Mouse (Mus musculus) liver, embryonic 14.5 days (tissue): ENCODE measurements around the gene Pex14. TPM values are rescaled to one million over a fixed set of nuclear protein-coding genes. Genes with fewer than 3 reads are reported as not detected.

Experiments used
- ATAC-seq: fragments of 200-750 bp; cut with Nextera tagmentation; 2 replicates; pipeline ENCODE4 v1.8.0; 2017; ENCODE audit warnings: moderate number of reproducible peaks, mild to moderate bottlenecking, moderate library complexity; ENCODE audit not compliant: insufficient read depth
- DNase-seq, 3 experiments: peaks; one replicate each; pipeline ENCODE4 v3.0.0-alpha.2; 2012 to 2013; ENCODE audit warnings: low read depth in 3 of 3, low spot score in 3 of 3
- H3K27ac ChIP-seq: fragments of 300-500 bp; sonication (generic); 2 replicates; pipeline ENCODE4 v1.5.1; 2014; ENCODE audit warnings: moderate library complexity, mild to moderate bottlenecking, control low read depth, inconsistent platforms
- H3K27me3 ChIP-seq: fragments of 300-500 bp; sonication (generic); 2 replicates; pipeline ENCODE4 v1.6.1; 2014; ENCODE audit warnings: mild to moderate bottlenecking, low read length, moderate library complexity; ENCODE audit not compliant: control insufficient read depth, insufficient read depth
- H3K36me3 ChIP-seq: fragments of 300-500 bp; sonication (generic); replicated peaks from 2 replicates; pipeline ENCODE4 v1.6.1; 2014; ENCODE audit warnings: low read depth; ENCODE audit not compliant: control insufficient read depth, insufficient read depth
- H3K4me1 ChIP-seq, 2 experiments: fragments of 200-500 bp in 1 of 2; fragments of 300-500 bp in 1 of 2; sonication (generic) in 1 of 2; replicated peaks; 2 replicates each; pipeline ENCODE4 v1.6.1; 2012 to 2014; ENCODE audit warnings: antibody characterized with exemption in 1 of 2, inconsistent platforms in 1 of 2, low read length in 1 of 2; ENCODE audit not compliant: control insufficient read depth in 2 of 2, insufficient read depth in 2 of 2
- H3K4me2 ChIP-seq: fragments of 300-500 bp; sonication (generic); 2 replicates; pipeline ENCODE4 v1.6.1; 2014; ENCODE audit warnings: low read depth, mild to moderate bottlenecking, control low read depth, moderate library complexity
- H3K4me3 ChIP-seq, 2 experiments: fragments of 200-500 bp in 1 of 2; fragments of 300-500 bp in 1 of 2; sonication (generic) in 1 of 2; 2 replicates each; pipeline ENCODE4 v1.5.1; 2012 to 2014; ENCODE audit warnings: low read depth in 2 of 2, low read length in 2 of 2, mild to moderate bottlenecking in 2 of 2, control low read depth in 1 of 2, inconsistent platforms in 1 of 2, moderate library complexity in 1 of 2; ENCODE audit not compliant: insufficient read depth in 1 of 2
- H3K9ac ChIP-seq: fragments of 300-500 bp; sonication (generic); replicated peaks from 2 replicates; pipeline ENCODE4 v1.6.1; 2014; ENCODE audit warnings: mild to moderate bottlenecking, control low read depth, moderate library complexity
- H3K9me3 ChIP-seq: fragments of 300-500 bp; sonication (generic); 2 replicates; pipeline ENCODE4 v1.6.1; 2016; ENCODE audit warnings: low read length, mixed read lengths; ENCODE audit not compliant: control insufficient read depth
- CTCF ChIP-seq: IDR thresholded peaks from 2 replicates; pipeline ENCODE4 v1.5.1; 2016; ENCODE audit warnings: antibody characterized with exemption, low read depth, control low read depth
- EP300 ChIP-seq: IDR thresholded peaks from 2 replicates; pipeline ENCODE4 v1.6.1; 2016; ENCODE audit warnings: antibody characterized with exemption, low read depth
- WGBS: fragments of 180-500 bp; shearing (Covaris S2); extraction: QIAGEN DNeasy Blood & Tissue Kit; methylation state at CpG from one replicate; pipeline ENCODE4 v1.1.7; 2014; ENCODE audit not compliant: insufficient replicate concordance; 5-methylcytosine and 5-hydroxymethylcytosine counted together
- polyA plus RNA-seq, 2 experiments: library from polyadenylated mRNA; depleted of rRNA in 1 of 2; stranded (reverse) in 1 of 2; unstranded in 1 of 2; fragments of >200 nt; fragmentation: Nextera tagmentation in 1 of 2; extraction: Ambion mirVana in 1 of 2; gene quantifications; 2 replicates each; pipeline versions ENCODE4 v1.2.1 to v1.2.3; 2012 to 2014

The Pex14 gene
- polyA plus RNA-seq, 2 experiments, result 11.4 to 14.9 TPM

- no peak for DNase-seq
- H3K36me3 ChIP-seq, result no peaks in the 10 kb centered on the region
- TF ChIP-seq EP300 (no peak), CTCF (no peak)
- H3K4me1 ChIP-seq, result no peaks in the 10 kb centered on the region
- H3K9me3 ChIP-seq, result no peaks in the 10 kb centered on the region
- H3K4me3 ChIP-seq, result no peak overlapping the region
- 36% methylated on average over 8 of the region's 8 CpGs for WGBS
- ATAC-seq, result no peak
- H3K4me2 ChIP-seq, result no peak overlapping the region
- H3K27me3 ChIP-seq, result peaks cover 4% of the 10 kb centered on the region
- H3K27ac ChIP-seq, result no peak overlapping the region
- H3K9ac ChIP-seq, result no peak overlapping the region
Observed at GRCm38 (mm10) chr4:148926459-148926858, 173.2 kb downstream of the Pex14 start.

- TF ChIP-seq CTCF (no peak), EP300 (no peak)
- no peaks in the 10 kb centered on the region for H3K4me1 ChIP-seq
- ATAC-seq (peak; percentile 48; the same call in 1 of the 2 replicates), DNase-seq (no peak)
- no peak overlapping the region for H3K4me3 ChIP-seq
- 32% methylated on average over 18 of the region's 18 CpGs for WGBS
- H3K9ac ChIP-seq, result no peak overlapping the region; the same call in 1 of the 2 replicates
- H3K9me3 ChIP-seq, result no peaks in the 10 kb centered on the region
- no peaks in the 10 kb centered on the region for H3K36me3 ChIP-seq
- no peak overlapping the region for H3K4me2 ChIP-seq
- H3K27me3 ChIP-seq, result peaks cover 5% of the 10 kb centered on the region
- H3K27ac ChIP-seq, result no peak overlapping the region
Observed at GRCm38 (mm10) chr4:148925589-148926359, 173.9 kb downstream of the Pex14 start.

GRCm38 (mm10) chr4:148923976-148924375 is 175.7 kb downstream of the Pex14 start:
- no peak for ATAC-seq
- no peak overlapping the region for H3K4me3 ChIP-seq
- no peaks in the 10 kb centered on the region for H3K4me1 ChIP-seq
- peaks cover 5% of the 10 kb centered on the region for H3K27me3 ChIP-seq
- no peak overlapping the region for H3K9ac ChIP-seq
- TF ChIP-seq EP300 (no peak), CTCF (no peak)
- H3K4me2 ChIP-seq, result no peak overlapping the region
- no peaks in the 10 kb centered on the region for H3K36me3 ChIP-seq
- no peaks in the 10 kb centered on the region for H3K9me3 ChIP-seq
- DNase-seq, result no peak
- H3K27ac ChIP-seq, result no peak overlapping the region
- 60% methylated on average over 8 of the region's 8 CpGs for WGBS

- H3K4me1 ChIP-seq, result no peaks in the 10 kb centered on the region
- H3K27me3 ChIP-seq, result peaks cover 5% of the 10 kb centered on the region
- no peaks in the 10 kb centered on the region for H3K9me3 ChIP-seq
- H3K4me2 ChIP-seq, result no peak overlapping the region
- WGBS, result 45% methylated on average over 9 of the region's 9 CpGs
- ATAC-seq (no peak), DNase-seq (no peak)
- H3K36me3 ChIP-seq, result no peaks in the 10 kb centered on the region
- no peak for TF ChIP-seq CTCF
- TF ChIP-seq EP300, result no peak
- no peak overlapping the region for H3K9ac ChIP-seq
- H3K4me3 ChIP-seq, result no peak overlapping the region
- H3K27ac ChIP-seq, result no peak overlapping the region
Observed at GRCm38 (mm10) chr4:148923414-148923813, 176.3 kb downstream of the Pex14 start.

GRCm38 (mm10) chr4:148922221-148922700 is 177.4 kb downstream of the Pex14 start:
- Histone ChIP-seq H3K4me2 (no peak overlapping the region), H3K9me3 (no peaks in the 10 kb centered on the region), H3K36me3 (no peaks in the 10 kb centered on the region), H3K27me3 (peaks cover 5% of the 10 kb centered on the region), H3K4me3 (no peak overlapping the region), H3K4me1 (no peaks in the 10 kb centered on the region), H3K9ac (no peak overlapping the region), H3K27ac (no peak overlapping the region)
- no peak for DNase-seq
- 30% methylated on average over 16 of the region's 16 CpGs for WGBS
- no peak for TF ChIP-seq CTCF
- no peak for TF ChIP-seq EP300
- ATAC-seq, result no peak
